Mouse (Mus musculus) intestine, embryonic 15.5 days (tissue): ENCODE measurements around the gene Ppp1r3f. TPM values are rescaled to one million over a fixed set of nuclear protein-coding genes. Genes with fewer than 3 reads are reported as not detected.

Source experiments
- polyA plus RNA-seq: library from polyadenylated mRNA; unstranded; fragments of >200 nt; fragmentation: Nextera tagmentation; extraction: Ambion mirVana; gene quantifications from 2 replicates; pipeline ENCODE4 v1.2.1, GENCODE M21; 2015

Ppp1r3f gene
- polyA plus RNA-seq, 1 experiment from 2014 or later = 1.5 TPM

Other genes starting within 250 kb of the Ppp1r3f start
- gene Usp27x, start 198.5 kb downstream of the Ppp1r3f start, polyA plus RNA-seq = 0.50 and 0.51 TPM in 2 replicates
- gene Foxp3, start 639 bp downstream of the Ppp1r3f start, polyA plus RNA-seq = not detected in 2 replicates
- gene Ccdc22, start 31.2 kb upstream of the Ppp1r3f start, polyA plus RNA-seq = 31.2 and 31.4 TPM in 2 replicates
- 0.04 TPM in 1 of 2 replicates, not detected in the other for gene Cacna1f, start 32.8 kb upstream of the Ppp1r3f start, polyA plus RNA-seq
- gene Syp, start 64.2 kb upstream of the Ppp1r3f start, polyA plus RNA-seq = 6.3 and 6.5 TPM in 2 replicates
- 6.6 and 6.8 TPM in 2 replicates for gene Prickle3, start 83.0 kb upstream of the Ppp1r3f start, polyA plus RNA-seq
- gene Plp2, start 97.1 kb upstream of the Ppp1r3f start, polyA plus RNA-seq = 198 and 212 TPM in 2 replicates
- 0.57 and 0.71 TPM in 2 replicates for gene Magix, start 107.0 kb upstream of the Ppp1r3f start, polyA plus RNA-seq
- gene Gpkow, start 122.8 kb upstream of the Ppp1r3f start, polyA plus RNA-seq = 27.6 and 31.8 TPM in 2 replicates
- gene Wdr45, start 140.1 kb upstream of the Ppp1r3f start, polyA plus RNA-seq = 25.0 and 27.5 TPM in 2 replicates
- not detected in 2 replicates for gene Gm45208, start 148.0 kb upstream of the Ppp1r3f start, polyA plus RNA-seq
- 60.3 and 61.4 TPM in 2 replicates for gene Praf2, start 154.2 kb upstream of the Ppp1r3f start, polyA plus RNA-seq
- 12.4 TPM in 2 replicates for gene Ccdc120, start 176.6 kb upstream of the Ppp1r3f start, polyA plus RNA-seq
- 23.0 and 23.9 TPM in 2 replicates for gene Tfe3, start 188.3 kb upstream of the Ppp1r3f start, polyA plus RNA-seq
- 35.4 and 35.5 TPM in 2 replicates for gene Gripap1, start 215.5 kb upstream of the Ppp1r3f start, polyA plus RNA-seq
- 1.5 and 2.1 TPM in 2 replicates for gene Kcnd1, start 248.0 kb upstream of the Ppp1r3f start, polyA plus RNA-seq